Mouse (Mus musculus) heart, adult 11 months (tissue): Measurements from ENCODE around the gene Emc8.

Source experiments
- DNase-seq: peaks from one replicate; pipeline ENCODE4 v3.0.0; 2022

The Emc8 gene

GRCm38 (mm10) chr8:120685097-120685496 is 16.7 kb upstream of the Emc8 start:
- DNase-seq: peak; percentile 98

- no peak for DNase-seq
Measured at GRCm38 (mm10) chr8:120684082-120684481, 15.7 kb upstream of the Emc8 start.

- DNase-seq: peak; percentile 97
Measured at GRCm38 (mm10) chr8:120683602-120684001, 15.2 kb upstream of the Emc8 start.

GRCm38 (mm10) chr8:120681113-120681512 is 12.7 kb upstream of the Emc8 start:
- peak; percentile 92 for DNase-seq

- peak; percentile 89 for DNase-seq
Measured at GRCm38 (mm10) chr8:120680405-120680804, 12.0 kb upstream of the Emc8 start.

- no peak for DNase-seq
Measured at GRCm38 (mm10) chr8:120679629-120680387, 11.4 kb upstream of the Emc8 start.

GRCm38 (mm10) chr8:120678447-120678846 is 10.1 kb upstream of the Emc8 start:
- DNase-seq: peak; percentile 97

- DNase-seq: no peak
Measured at GRCm38 (mm10) chr8:120675718-120676117, 7.3 kb upstream of the Emc8 start.

- DNase-seq: peak; percentile 85
Measured at GRCm38 (mm10) chr8:120673298-120673697, 4.9 kb upstream of the Emc8 start.

GRCm38 (mm10) chr8:120672626-120673229 is 4.4 kb upstream of the Emc8 start:
- peak; percentile 92 for DNase-seq

- no peak for DNase-seq
Measured at GRCm38 (mm10) chr8:120671775-120672174, 3.4 kb upstream of the Emc8 start.

GRCm38 (mm10) chr8:120667561-120668373 is 606 bp downstream of the Emc8 start, which contains the start of the genes Gm27021 and Cox4i1:
Gene Gm27021 (minus strand): TSS chr8:120668079.
Gene Cox4i1 (plus strand): TSS chr8:120668222.
- peak; percentile 99 for DNase-seq

GRCm38 (mm10) chr8:120666807-120667470 is 1.4 kb downstream of the Emc8 start:
- DNase-seq: no peak

- no peak for DNase-seq
Measured at GRCm38 (mm10) chr8:120665726-120666455, 2.5 kb downstream of the Emc8 start.

- DNase-seq: no peak
Measured at GRCm38 (mm10) chr8:120664566-120664965, 3.8 kb downstream of the Emc8 start.

- no peak for DNase-seq
Measured at GRCm38 (mm10) chr8:120657415-120657814, 11.0 kb downstream of the Emc8 start.

GRCm38 (mm10) chr8:120656322-120657052 is 11.9 kb downstream of the Emc8 start:
- DNase-seq: no peak

- DNase-seq: no peak
Measured at GRCm38 (mm10) chr8:120647532-120647931, 20.8 kb downstream of the Emc8 start, which contains the start of gene 1190005I06Rik. Gene 1190005I06Rik (minus strand): TSS chr8:120647632.

- DNase-seq: peak; percentile 98
Measured at GRCm38 (mm10) chr8:120644663-120645062, 23.7 kb downstream of the Emc8 start.

- no peak for DNase-seq
Measured at GRCm38 (mm10) chr8:120642031-120642662, 26.2 kb downstream of the Emc8 start.

- DNase-seq: no peak
Measured at GRCm38 (mm10) chr8:120641245-120641644, 27.1 kb downstream of the Emc8 start.
